Mouse (Mus musculus) adrenal gland, adult 8-10 months (tissue): ENCODE measurements around the gene Pkd2. TPM values are rescaled to one million over a fixed set of nuclear protein-coding genes. Genes with fewer than 3 reads are reported as not detected.
"Not testable (repeated sequence)": the region's sequence is repeated elsewhere in the genome, so short reads cannot be mapped to it uniquely, and the experiment has no call there.

ENCODE experiments used
- DNase-seq: peaks from one replicate; pipeline ENCODE4 v3.0.0; 2022
- total RNA-seq, 4 experiments: library from RNA; stranded (reverse); gene quantifications; 2 replicates each; pipeline ENCODE4 v1.2.4; 2022

Gene Pkd2
- 10 to 100 TPM; 44.1 to 68.0 (median 53.9) TPM for total RNA-seq

DNA sequence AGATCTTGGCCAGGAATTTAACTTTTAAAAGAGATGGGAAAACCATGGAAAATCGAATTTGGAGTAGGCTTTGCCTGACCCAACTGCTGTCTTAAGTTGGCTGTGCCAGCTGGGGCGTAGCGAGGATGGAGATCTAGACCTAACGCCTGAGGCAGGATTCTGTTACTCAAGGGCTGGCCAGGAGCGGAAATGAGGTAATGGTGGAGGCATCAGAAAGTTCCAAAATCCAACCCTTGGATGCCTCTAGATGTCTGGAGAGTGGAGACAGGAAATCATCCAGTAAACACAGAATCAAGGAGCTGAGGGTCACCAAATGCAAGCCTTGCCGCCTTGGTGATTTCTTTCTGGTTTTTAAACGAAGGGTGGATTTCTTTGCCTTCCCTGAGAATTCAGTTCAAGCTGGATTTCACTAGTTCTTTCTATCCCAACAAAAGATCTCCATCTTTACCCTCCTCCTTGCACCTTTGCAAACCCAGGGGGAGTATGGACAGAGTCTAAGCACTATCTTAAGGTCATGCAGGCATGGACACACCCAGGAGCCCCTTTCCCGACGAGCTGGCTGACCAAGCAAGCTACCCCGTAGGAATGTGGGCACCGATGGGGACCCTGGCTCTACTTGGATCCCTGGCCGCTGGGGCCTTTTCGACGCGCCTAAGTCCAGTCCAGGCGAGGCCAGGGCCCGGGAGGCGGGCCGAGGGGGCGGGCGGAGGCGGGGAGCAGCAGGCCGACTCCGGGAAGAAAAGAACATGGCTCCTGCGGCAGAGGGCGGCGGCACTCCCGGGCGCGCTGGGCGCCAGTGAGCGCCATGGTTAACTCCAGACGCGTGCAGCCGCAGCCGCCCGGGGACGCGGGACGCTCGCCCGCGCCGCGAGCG, at the start of gene Pkd2:
TSS of gene Pkd2 (plus strand) at position 619 of the 874 bp plus-strand sequence.
- DNase-seq: peak; percentile 67

DNA sequence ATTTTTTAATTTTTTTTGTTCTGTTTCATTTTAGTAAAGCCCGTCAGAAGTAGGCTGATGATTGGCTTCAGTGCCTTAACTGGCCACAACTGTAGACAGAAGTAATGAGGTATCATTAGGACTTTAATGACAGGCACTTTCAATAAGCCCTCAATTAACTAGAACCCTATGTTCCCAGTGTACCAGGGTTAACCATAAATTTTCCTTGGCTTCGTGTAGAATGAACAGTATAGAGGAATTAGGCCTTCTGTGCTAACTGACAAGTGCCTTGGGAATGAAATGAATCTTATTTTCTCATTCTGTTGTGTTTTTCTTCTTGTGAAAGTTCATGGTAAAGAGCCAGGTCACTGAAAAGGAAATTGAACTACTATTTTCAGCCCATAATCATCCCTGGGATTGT, 43.3 kb upstream of the Pkd2 start:
- no peak for DNase-seq

DNA sequence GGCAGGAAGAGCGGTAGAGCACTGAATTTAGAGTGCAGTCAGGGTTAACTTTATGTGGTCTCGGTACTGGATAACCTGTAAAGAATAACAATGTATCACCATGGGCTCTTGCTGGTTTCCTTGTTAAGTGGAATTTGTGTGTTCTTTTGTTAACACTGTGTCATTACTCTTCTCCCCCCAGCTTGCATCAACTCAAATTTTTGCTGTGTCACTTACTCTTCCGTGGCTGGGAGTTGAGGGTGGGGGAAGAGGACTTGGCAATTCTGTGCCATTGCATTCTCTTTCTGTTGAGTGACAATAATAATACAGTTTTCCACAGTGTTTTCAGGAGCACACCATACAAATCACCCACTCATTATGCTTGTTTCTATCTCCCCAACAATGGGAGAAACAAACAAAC, 42.2 kb upstream of the Pkd2 start:
- DNase-seq: no peak

DNA sequence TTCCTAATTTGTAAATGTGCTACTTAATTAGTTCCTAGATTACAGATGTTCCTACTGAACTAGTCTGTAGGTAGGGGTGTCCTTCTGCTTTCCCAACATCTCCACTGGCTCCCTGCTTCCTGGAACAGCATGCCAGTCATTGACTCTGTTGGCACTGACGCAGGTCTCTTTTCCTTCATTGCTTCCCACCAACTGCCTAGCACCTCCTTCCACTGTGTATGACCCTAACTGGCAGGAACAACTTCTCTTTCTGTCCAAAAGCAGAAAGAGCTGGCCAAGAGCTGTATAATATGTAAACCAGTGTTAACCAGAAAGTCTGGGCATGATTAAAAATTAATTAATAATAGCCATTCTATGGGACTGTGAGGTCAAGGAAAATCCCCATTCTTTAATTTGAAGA, 41.5 kb upstream of the Pkd2 start:
- DNase-seq: no peak

DNA sequence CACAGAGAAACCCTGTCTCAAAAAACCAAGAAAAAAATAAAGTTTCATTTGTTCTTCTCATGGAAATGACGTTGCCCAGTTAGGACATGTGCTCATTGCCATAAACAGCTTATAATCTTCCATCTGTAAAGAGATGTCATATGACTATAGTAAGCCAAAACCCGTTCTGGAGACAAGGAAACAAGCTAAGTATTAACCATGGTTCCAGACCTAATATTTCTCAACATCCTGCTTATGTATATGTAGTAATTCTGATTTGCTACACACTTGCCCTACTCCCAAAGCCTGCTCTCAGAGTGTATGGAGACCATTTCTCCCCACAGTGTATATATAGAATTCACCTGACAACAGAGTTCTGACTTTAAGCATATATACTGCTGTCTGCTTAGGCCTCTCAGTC, 37.2 kb upstream of the Pkd2 start:
- DNase-seq: no peak

DNA sequence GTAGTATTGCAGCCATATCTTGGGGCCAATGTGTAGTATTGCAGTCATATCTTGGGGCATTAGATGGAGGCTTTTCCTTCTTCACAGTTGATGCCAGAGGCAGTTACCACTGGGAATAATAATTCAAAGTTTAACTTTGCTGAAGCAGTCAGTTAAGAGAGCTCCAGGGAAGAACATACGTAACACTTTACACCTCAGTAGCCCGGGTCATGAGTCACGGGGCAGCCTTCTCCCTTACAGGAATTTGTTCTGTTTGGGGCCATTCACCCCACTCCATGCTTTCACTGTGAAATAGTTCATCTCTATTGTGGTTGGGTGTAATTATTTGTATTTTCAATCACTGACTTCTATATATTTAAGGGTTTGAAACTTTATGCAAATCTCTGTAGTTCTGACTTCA, 35.4 kb upstream of the Pkd2 start:
- DNase-seq: no peak

DNA sequence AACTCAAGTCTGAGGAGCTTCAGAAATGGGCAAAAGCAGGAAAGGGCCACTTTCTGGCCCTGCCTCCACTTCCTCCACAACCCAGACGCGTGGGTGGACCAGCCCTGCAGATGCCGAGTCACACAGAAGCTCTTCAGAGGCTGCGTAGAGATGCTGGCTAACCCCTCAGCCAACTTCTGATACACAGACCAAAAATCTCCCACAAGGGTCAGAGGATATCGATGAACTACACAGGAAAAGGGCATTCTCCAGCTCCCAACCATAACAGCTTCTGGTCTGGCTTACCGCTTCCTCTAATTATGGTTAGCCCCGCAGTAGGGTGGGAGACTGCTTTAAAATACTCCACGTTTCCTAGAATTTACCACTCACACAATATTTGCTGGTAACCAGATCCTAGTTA, 33.3 kb upstream of the Pkd2 start:
- DNase-seq: no peak

DNA sequence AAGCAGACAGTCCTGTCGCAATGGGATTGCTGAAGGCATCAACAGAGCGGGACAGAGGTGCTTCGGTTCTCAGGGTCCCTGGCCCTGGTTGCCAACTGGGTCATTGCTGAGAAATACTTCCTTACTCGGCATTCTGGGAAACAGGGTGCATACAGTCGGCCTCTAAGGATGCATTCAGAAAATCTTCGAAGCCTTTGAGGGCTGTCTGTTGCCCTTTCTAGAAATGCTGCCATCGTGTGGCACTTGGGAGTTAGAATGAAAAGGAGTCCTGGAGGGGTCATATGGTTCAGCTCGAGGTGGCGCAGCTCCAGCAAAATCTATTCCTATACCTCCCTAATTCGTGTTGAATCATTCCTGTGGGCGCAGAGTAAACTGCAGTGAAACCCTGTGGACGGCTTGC, 26.4 kb upstream of the Pkd2 start:
- no peak for DNase-seq

DNA sequence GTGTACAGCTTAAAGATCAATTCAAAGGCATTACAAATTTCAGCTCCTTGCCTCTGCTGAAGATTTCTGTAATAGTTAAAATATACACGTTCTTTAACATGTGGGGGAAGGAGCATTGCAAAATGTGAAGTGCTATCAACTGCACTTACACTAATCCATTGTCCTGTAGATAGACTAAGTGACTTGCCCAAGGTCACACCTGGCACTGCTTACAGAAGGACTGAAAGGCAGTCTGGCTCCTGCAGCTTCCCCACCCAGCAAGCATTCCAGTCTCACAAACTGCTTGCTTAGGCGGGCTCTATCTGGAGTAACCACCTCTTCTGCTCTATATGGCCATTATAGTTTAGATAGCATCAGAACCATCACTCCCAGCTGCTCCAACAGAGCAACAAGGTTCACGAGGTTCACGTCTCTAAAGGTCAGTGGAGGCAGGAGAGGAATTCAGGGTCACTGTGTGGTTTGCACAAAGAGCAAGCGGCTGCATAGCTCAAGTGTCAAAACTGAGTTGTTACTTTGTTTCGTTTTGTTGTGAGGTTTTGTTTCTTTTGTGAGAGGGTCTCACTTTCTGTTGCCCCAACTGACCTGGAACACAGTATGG, 25.2 kb upstream of the Pkd2 start:
- no peak for DNase-seq

DNA sequence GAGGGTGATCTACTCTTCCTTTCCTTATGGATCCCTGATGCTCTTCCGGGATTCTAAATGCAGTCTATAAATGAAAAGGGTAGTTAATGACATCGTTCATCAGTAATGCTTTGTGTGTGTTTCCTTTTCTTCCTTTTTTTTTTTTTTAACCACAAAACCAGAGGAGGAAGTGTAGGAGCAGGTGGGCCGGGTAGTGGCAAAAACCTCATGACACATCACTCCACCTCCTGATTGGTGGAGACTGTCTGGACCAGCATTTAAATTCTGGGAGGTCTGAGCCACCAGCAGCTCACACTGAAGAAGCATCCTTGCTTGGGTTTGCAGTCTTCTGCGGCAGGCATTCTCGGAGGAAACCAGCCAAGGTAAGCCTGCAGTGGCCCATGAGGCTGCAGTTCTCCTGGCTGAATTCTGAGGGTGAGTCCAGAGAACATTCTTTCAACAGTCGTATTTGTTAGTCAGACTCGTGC, 24.4 kb upstream of the Pkd2 start, which contains the start of gene Spp1:
TSS of gene Spp1 (plus strand) at position 284 of the 467 bp plus-strand sequence.
- no peak for DNase-seq

DNA sequence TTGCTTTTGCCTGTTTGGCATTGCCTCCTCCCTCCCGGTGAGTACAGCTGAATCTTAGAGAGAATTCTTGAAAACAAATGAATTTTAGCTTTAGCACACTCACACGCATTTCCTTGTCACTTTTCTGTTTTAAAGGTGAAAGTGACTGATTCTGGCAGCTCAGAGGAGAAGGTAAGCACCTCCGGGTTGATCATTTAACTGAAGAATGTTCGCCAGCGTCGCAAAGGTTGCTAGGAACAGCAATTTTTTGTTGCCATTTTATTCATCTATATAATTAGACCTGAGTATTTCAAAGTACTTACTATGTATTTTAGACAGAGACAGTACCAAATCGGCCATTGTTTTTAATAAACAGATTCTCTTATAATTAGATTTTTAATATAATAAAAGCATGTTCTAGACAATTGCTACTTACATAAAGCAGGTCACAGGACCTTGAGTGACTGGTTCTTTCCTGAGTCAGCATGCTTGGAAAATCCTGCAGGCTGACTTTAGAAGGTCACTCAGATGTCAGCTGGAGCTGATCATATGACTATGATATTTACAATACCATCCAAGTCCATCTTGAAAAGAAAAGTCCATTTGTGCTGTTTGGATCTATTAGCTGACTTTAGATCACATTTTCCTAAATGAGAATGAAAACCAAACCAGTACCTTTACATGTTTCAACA, 22.7 kb upstream of the Pkd2 start:
- DNase-seq: no peak

DNA sequence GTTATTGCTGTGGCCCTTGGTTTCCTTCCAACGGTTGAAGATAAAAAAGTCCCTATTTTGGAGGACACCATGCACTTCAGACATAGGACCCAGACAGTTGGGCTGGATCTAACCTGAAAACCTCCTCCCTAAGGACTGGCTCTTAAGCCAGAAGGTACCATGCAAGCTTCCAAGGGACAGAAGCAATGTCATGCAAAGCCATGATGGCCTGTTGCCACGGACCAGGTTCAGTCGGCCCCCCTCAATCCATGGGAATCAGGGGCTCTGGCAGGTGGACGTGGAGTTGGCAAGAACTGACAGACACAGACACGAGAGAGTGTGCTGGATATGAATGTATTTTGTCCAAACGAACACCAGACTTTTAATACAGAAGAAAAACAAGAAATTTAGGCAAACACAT, 16.9 kb upstream of the Pkd2 start:
- DNase-seq: no peak

DNA sequence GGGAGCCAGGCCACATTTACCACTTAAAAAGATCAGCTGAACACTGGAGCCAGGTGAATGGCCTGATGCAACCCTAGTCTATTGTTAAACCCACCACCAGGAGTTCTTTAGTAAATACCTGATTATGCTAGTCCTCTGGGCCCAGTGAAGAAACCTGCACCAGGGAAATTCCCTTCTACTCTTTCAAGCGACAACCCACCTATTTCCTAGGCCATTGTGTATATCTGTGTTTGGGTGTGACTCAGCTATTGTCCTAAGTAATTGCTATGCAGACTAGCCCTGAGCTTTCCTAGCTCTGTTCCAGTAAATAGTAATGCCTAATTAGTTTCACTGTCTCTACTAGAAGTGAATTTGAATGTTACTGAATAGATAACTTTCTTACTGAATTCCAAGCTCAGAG, 16.4 kb upstream of the Pkd2 start:
- no peak for DNase-seq

DNA sequence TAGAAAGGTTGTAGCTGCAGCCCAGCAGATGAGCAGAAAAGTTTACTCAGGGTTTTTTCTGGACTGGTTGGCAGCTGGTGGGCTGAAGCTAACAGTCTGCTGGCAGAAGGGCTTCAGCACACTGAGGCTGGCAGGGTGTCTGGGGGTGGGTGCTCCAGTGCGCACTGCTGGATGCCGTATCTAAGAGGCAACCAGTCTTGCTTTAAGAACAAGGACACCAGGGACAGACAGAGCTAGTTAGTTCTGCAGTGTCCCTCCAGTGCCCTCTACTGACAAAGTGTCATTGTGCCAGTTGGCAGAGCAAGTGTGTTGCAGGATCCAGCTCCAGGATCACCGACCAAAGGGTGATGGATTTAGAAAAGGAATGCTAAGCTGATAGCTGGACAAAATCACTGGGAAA, 13.1 kb upstream of the Pkd2 start:
- DNase-seq: peak; percentile 67

DNA sequence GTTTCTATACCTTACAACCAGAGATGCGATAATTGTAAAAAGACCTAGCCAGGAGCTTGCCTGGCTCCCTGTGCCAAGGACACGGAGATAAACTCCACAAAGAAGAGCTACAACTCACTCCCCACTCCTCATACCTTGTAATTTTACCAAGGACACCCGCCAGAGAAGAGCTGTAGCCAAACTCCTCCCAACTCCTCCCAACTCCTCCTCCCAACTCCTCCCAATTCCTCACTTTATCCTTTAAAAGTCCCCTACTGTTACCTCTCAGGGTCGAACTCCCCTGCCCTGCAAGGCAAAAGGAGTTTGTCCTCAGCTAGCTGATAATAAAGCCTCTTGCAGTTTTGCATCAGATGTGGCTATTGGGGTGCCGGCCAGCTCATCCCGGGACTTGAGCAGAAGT, 10.9 kb upstream of the Pkd2 start:
- not testable (repeated sequence) for DNase-seq

DNA sequence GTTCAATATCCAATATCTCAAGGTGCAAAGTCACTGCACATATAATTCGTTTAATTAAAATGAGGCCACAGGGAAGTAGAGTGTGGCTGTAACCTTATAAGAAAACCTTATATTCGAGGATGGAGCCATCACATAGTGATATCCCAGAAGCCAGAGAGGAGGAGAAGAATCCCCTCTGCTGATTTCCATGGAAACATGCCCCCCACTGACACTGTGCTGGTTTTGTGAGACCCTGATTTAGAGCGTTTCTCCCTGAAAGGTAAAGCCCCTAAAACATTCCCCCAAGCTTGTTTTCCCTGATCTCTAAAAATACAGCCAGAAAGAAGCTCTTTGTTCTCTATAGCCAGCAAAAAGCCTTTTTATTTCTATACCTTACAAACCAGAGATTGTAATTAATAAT, 9.8 kb upstream of the Pkd2 start:
- no peak for DNase-seq

DNA sequence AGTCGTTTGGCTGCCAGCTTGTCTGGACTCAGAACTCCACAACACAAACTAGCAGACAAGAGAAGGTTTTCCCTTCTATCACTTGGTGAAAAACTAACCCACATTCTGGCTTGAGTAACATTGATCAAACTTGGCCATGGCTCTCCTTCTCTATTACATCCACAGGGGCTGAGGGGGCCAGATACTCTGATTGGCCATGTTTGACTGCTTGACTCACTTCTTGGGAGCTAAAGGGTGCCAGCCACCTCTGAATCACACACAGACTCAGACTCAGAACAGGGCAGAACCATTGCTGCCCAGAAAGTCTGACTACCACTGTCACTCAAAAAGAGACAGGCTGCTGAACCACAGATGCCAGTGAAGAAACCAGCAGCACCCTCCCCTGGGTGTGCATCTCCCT, 6.2 kb upstream of the Pkd2 start:
- no peak for DNase-seq

DNA sequence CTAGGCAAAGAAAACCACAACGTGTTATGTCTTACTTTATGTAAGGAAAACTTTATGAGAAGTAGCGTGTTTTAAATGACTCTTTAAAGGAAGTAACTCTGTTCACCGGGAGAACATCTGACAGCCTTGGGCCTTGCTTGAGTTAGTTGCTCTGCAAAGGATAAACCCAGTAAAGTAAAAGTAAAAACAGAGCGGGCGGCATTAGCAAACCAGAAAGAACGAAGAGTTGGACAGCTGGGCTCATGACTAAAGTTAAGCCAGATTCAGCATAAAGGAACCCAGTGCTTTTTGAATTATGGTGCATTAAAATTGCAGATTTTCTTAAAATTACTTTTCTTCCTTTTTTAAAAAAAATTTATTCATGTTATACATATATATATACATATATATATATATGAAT, 4.7 kb upstream of the Pkd2 start:
- DNase-seq: no peak

DNA sequence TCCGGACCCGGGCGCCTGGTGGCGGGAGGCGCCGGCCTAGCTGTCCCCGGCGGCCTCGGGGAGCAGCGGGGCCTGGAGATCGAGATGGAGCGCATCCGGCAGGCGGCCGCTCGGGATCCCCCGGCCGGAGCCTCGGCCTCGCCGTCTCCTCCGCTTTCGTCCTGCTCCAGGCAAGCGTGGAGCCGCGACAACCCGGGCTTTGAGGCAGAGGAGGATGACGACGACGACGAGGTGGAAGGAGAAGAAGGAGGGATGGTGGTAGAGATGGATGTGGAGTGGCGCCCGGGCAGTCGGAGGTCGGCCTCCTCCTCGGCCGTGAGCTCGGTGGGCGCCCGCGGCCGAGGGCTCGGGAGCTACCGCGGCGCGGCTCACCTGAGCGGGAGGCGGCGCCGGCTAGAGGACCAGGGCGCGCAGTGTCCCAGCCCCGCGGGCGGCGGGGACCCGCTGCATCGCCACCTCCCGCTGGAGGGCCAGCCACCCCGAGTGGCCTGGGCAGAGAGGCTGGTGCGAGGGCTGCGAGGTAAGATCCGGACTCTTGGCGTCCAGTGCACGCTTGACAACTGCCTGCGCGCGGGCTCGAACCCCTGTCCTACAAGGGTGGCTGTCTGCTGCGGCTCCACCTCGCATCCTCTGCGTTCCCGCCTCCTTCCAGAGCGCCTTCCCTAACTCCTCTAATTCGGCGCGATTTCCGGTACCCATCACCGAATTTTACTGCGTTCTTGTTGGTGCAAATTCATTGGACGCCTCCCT, 631 bp downstream of the Pkd2 start:
- peak; percentile 32 for DNase-seq

DNA sequence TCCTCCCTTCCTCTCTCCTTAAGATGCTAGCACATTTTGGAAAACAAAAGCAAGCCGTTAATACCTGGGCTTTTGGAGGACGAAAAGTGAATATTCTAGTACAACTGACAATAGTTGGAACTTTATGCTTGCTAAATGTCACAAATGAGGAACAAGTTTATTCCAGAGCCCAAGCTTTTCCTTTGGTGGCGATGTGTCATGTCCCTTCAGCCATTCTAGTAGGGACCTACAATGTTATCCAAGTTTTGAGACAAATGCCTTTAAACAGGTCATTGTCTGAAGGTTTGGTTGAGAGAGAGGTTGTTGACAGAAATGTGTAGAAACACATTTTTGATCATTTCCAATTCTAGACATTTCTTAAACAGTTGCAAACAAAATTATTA, 1.2 kb downstream of the Pkd2 start:
- DNase-seq: no peak

DNA sequence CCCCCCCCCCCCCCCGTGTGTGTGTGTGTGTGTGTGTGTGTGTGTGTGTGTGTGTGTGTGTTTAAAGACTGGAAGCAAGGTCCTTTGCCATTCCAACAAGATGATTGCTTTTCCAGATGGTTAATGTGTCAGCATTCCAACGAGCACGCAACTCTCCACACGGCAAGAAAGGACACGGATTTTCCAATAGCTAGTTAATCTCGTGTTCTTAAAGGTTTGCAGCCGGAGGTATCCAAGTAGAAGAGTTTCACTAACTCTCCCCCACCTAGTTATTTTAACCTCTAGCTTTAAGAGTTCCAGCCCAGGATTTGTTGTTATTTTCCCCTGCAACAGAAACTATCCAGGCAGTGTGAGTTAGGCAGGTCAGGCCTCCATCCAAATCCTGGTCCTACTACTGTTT, 1.6 kb downstream of the Pkd2 start:
- DNase-seq: no peak

DNA sequence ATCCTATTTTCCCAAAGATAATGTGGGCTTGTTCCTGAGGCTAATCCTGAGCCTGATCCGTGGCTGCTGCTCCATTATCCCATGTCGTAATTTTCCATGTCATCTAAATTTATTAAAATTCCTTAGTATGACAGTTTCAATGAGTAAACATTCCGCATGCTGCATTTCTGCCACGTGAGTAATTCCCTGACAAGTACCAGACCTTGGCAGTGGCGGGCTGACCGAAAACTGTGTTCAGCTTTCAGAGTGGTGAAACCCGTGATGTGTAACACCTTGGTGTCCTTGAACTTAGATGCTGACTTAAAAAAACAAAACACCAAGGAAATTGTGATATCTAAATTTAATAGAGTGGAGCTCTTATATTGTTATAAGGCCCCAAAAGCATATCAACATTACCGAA, 6.0 kb downstream of the Pkd2 start:
- DNase-seq: peak; percentile 67

DNA sequence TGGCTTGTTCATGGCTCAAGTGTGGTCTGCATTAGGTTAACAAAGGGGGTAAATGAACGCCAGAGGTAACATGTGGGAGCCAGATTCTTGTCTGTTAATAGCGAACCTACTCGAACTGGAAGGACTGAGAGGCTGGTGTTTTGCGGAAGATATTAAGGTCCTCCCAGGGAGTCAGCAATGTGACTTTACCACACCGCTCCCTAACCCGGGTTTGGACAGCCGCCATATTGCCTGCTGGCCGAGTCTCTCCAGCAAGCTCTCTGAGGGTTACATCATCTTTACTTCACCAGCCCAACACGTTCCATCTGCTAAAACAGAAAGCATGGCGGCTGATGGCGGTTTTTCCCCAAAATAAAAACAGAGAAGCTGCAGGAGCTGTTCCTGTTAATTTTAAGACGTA, 6.5 kb downstream of the Pkd2 start:
- DNase-seq: no peak
